Mouse (Mus musculus) midbrain, embryonic 10.5 days (tissue): ENCODE results near the gene Mrpl38. TPM values are rescaled to one million over a fixed set of nuclear protein-coding genes. Genes with fewer than 3 reads are reported as not detected.
"Not testable (repeated sequence)": the region's sequence is repeated elsewhere in the genome, so short reads cannot be mapped to it uniquely, and the experiment has no call there.

ENCODE experiments used
- DNase-seq: peaks from one replicate; pipeline ENCODE4 v3.0.0-alpha.2; 2017; ENCODE audit warnings: low spot score
- H3K27ac ChIP-seq: fragments of 300-500 bp; sonication (generic); replicated peaks from 2 replicates; pipeline ENCODE4 v1.5.1; 2016; ENCODE audit warnings: mild to moderate bottlenecking
- H3K27me3 ChIP-seq: fragments of 300-500 bp; sonication (generic); 2 replicates; pipeline ENCODE4 v1.6.1; 2016; ENCODE audit warnings: low read depth, mild to moderate bottlenecking; ENCODE audit not compliant: poor library complexity, severe bottlenecking
- H3K36me3 ChIP-seq: fragments of 300-500 bp; sonication (generic); 2 replicates; pipeline ENCODE4 v1.6.1; 2016; ENCODE audit warnings: mild to moderate bottlenecking, moderate library complexity
- H3K4me1 ChIP-seq: fragments of 300-500 bp; sonication (generic); 2 replicates; pipeline ENCODE4 v1.6.1; 2016
- H3K4me3 ChIP-seq: fragments of 300-500 bp; sonication (generic); 2 replicates; pipeline ENCODE4 v1.5.1; 2016; ENCODE audit warnings: mild to moderate bottlenecking, moderate library complexity
- H3K9me3 ChIP-seq: fragments of 300-500 bp; sonication (generic); replicated peaks from 2 replicates; pipeline ENCODE4 v1.6.1; 2016; ENCODE audit warnings: mild to moderate bottlenecking
- WGBS: fragments of 180-500 bp; shearing (Covaris S2); methylation state at CpG from one replicate; pipeline ENCODE4 v1.1.7; 2016; 5-methylcytosine and 5-hydroxymethylcytosine counted together
- polyA plus RNA-seq: library from polyadenylated mRNA; unstranded; fragments of >200 nt; fragmentation: Nextera tagmentation; extraction: Ambion mirVana; gene quantifications from 2 replicates; pipeline ENCODE4 v1.2.1, GENCODE M21; 2016

Mrpl38 gene
- polyA plus RNA-seq, 1 experiment from 2014 or later: 113 TPM

GRCm38 (mm10) chr11:116095573-116095972 is 43.1 kb downstream of the Mrpl38 start:
- Histone ChIP-seq H3K36me3 (no peaks in the 10 kb centered on the region), H3K9me3 (no peaks in the 10 kb centered on the region; the same call in 1 of the 2 replicates), H3K4me1 (peaks cover 11% of the 10 kb centered on the region), H3K4me3 (no peak overlapping the region), H3K27me3 (no peaks in the 10 kb centered on the region; the same call in 1 of the 2 replicates), H3K27ac (no peak overlapping the region)
- 89% methylated on average over 3 of the region's 3 CpGs for WGBS
- DNase-seq: no peak

DNA sequence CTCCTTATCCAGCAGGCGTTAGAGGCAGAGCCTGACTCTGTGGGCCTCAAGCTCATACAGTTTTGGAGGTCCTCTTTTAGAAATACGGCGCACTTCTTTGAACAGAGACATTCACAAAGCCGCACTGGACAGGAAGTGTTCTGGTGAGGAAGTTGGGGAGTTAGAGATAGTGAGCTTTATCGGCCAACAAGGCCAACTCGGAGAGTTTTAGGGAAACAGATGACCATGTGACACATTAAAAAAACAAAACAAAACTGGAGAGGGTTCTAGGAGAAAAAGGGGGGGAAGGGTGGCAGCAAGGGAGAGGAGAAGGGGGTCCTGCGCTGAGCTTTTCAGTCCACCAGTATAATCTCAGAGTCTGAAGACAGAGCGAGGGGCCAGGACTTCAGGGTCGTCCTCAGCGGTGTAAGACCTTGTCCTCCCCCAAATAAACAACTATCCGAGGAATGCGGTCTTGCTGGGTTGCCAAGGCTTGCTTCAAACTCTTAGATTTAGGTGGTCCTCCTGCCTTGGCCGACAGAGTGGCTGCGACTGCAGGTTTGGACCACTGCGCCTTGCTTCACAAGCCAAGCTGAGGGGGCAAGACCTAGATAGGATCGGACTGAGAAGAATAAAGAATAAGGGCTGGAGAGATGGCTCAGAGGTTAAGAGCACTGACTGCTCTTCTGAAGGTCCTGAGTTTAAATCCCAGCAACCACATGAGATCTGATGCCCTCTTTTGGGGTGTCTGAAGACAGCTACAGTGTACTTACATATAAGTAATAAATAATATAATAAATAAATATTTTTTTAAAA is 44.7 kb downstream of the Mrpl38 start:
- 65% methylated on average over 16 of the region's 16 CpGs for WGBS
- Histone ChIP-seq H3K27ac (no peak overlapping the region), H3K4me1 (peaks cover 6% of the 10 kb centered on the region; the same call in 1 of the 2 replicates), H3K4me3 (no peak overlapping the region), H3K36me3 (no peaks in the 10 kb centered on the region), H3K27me3 (no peaks in the 10 kb centered on the region), H3K9me3 (no peaks in the 10 kb centered on the region; the same call in 1 of the 2 replicates)
- DNase-seq: no peak

- H3K36me3 ChIP-seq, H3K27me3 ChIP-seq, DNase-seq, H3K27ac ChIP-seq, H3K4me1 ChIP-seq, H3K4me3 ChIP-seq, H3K9me3 ChIP-seq: not testable (repeated sequence)
- WGBS: 93% methylated on average over 6 of the region's 6 CpGs
Measured at GRCm38 (mm10) chr11:116092959-116093358, 45.7 kb downstream of the Mrpl38 start.

DNA sequence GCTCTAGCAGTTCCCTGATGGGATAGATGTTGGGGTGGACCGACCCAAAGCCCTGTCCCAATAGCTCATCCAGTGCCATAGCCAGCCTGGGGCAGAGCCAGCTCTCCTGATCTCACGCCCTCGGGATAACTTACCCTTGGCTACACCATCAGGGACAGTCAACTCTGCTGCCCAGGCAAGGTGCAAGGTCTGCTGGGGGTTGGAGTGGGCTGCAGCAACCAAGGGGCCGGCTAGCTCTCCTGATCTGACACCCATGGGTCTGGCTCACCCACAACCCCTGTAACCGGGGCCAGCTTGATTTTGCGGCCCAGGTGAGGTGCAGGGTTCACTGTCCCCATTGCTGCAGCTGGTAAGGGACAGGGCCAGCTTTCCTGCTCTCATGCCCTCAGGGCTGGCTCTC is 47.1 kb downstream of the Mrpl38 start:
- Histone ChIP-seq H3K27ac (no peak overlapping the region), H3K4me1 (peaks cover 14% of the 10 kb centered on the region), H3K36me3 (no peaks in the 10 kb centered on the region), H3K9me3 (no peaks in the 10 kb centered on the region; the same call in 1 of the 2 replicates), H3K4me3 (no peak overlapping the region), H3K27me3 (no peaks in the 10 kb centered on the region)
- WGBS: 88% methylated on average over 6 of the region's 6 CpGs
- no peak for DNase-seq

DNA sequence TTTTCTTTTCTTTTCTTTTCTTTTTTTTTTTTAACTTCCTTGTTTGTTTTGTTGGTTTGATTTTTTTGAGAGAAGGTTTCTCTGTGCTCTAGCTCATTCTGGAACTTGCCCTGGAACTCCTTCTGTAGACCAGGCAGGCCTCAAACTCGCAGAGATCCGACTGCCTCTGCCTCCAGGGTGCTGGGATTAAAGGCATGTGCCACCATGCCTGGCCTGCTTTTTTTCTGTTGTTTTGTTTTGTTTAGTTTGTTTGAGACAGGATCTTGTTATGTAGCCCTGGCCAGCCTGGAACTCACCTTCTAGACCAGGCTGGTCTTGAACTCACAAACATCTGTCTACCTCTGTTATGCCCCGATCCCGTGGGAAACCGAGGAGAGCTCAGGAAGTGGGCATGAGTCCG is 49.1 kb downstream of the Mrpl38 start:
- no peak for DNase-seq
- no peak overlapping the region for H3K4me3 ChIP-seq

DNA sequence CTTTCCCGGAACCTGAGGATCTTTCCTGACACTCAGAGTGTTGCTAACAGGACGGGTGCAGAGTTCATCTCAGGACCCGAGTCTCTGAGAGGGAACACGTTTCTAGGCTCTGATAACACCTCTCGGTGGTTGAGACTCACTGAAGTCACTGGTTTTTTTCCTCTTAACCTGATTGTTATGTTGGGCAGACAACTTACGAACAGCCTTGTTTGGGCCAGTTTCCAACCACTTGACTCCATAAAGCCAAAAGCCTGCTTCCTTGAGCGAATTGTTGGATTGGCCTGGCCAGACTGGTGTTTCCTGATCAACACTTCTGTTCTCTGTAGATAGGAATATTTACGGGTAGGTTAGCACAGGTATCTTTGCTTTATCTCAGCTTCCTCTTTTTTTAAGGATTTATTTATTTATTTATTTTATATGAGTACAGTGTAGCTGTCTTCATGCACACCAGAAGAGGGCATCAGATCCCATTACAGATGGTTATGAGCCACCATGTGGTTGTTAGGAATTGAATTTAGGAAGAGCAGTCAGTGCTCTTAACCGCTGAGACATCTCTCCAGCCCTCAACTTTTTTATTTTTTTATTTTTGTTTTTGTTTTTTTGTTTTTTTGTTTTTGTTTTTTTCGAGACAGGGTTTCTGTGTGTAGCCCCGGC is 49.8 kb downstream of the Mrpl38 start:
- Histone ChIP-seq H3K36me3 (peaks cover 6% of the 10 kb centered on the region), H3K4me3 (no peak overlapping the region), H3K9me3 (no peaks in the 10 kb centered on the region), H3K27ac (no peak overlapping the region), H3K27me3 (no peaks in the 10 kb centered on the region), H3K4me1 (peaks cover 24% of the 10 kb centered on the region)
- 83% methylated on average over 11 of the region's 11 CpGs for WGBS
- no peak for DNase-seq

More for the DNA sequence above, 49.1 kb downstream of the Mrpl38 start:
- Histone ChIP-seq H3K4me1 (peaks cover 27% of the 10 kb centered on the region), H3K27me3 (no peaks in the 10 kb centered on the region), H3K27ac (no peak overlapping the region), H3K9me3 (no peaks in the 10 kb centered on the region), H3K36me3 (no peaks in the 10 kb centered on the region)
- WGBS: 95% methylated on average over 6 of the region's 6 CpGs

DNA sequence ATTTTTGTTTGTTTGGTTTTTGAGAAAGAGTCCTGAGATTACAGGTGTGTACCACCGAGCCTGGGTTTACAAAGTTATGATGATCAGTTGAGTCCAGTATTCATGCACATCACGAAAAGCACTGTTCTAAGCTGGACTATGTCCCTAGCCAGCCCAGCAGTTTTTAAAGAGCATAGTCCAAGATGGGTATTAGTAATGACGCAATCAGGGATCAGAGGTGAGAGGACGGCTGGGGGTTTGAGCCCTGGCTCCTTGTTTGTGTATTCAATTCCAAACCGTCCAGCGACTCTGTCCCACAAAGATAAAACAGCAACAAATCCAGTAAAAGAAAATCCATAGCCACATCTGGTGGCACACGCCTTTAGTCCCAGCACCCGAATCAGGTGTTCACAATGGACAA is 50.5 kb downstream of the Mrpl38 start:
- peak overlapping the region; percentile 92 for H3K27ac ChIP-seq
- peak overlapping the region; percentile 63; the same call in 1 of the 2 replicates for H3K4me3 ChIP-seq
- H3K27me3 ChIP-seq: no peaks in the 10 kb centered on the region
- no peaks in the 10 kb centered on the region for H3K9me3 ChIP-seq
- H3K36me3 ChIP-seq: peaks cover 13% of the 10 kb centered on the region
- H3K4me1 ChIP-seq: peaks cover 22% of the 10 kb centered on the region
- no peak for DNase-seq
- WGBS: 89% methylated on average over 8 of the region's 8 CpGs

DNA sequence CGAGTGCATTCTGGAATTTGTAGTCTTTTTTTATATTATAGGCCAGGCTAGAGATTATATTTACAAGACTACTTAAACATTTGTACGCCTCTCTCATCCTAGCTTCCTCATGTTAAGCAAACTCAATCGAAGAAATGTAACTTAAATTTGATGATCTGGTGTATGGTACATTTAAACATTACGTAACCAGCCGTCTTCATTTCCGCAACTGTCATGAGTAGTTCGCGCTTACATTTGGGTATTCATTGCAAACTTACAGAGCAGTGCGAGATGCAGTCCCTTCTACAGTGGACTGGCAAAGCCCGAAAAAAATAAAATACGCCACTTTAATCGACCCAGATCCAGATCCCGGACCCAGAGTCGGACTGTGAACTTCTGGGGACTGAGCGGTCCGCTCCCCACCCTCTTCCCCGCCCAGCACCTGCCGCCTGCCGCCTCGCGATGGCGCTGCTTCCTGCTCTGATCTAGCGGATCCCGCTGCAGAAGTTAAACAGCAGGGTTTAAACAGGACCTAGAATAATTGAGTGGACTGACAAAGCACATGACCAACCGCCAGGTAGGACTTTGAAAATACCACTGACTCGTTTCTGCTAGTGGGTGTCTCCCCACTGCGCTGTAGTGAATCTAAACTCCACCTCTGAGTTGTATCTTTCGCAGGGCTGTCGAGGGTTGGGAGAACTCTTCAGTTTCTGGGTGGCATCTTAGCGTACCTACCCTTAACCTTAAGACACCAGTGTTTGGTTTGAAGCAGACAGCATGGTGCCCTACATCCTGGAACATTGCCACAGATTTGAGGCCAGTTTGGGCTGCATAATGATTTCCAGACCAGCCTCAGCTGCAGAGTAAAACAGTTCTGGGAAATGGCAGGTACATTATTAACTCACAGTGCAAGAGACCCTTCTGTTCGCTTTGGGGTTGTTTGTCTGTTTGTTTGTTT is 51.2 kb downstream of the Mrpl38 start:
- Histone ChIP-seq H3K27ac (peak overlapping the region; percentile 92), H3K9me3 (no peaks in the 10 kb centered on the region), H3K36me3 (peaks cover 19% of the 10 kb centered on the region), H3K27me3 (no peaks in the 10 kb centered on the region), H3K4me1 (peaks cover 22% of the 10 kb centered on the region), H3K4me3 (peak overlapping the region; percentile 63)
- 5% methylated on average over 31 of the region's 31 CpGs for WGBS
- peak; percentile 90 for DNase-seq

- DNase-seq: peak; percentile 98
- H3K36me3 ChIP-seq: peaks cover 28% of the 10 kb centered on the region
- WGBS: 7% methylated on average over 40 of the region's 43 CpGs
- peak within 1 kb of the TSS; percentile 63 for H3K4me3 ChIP-seq
- peak within 1 kb of the TSS; percentile 92 for H3K27ac ChIP-seq
- peaks cover 25% of the 10 kb centered on the region for H3K4me1 ChIP-seq
- no peaks in the 10 kb centered on the region for H3K9me3 ChIP-seq
- no peaks in the 10 kb centered on the region for H3K27me3 ChIP-seq
Measured at GRCm38 (mm10) chr11:116086258-116087193, 52.1 kb downstream of the Mrpl38 start, which contains the start of gene Wbp2. Gene Wbp2 (minus strand): TSS chr11:116086995.

- no peaks in the 10 kb centered on the region for H3K27me3 ChIP-seq
- WGBS: 92% methylated on average over 6 of the region's 6 CpGs
- peaks cover 51% of the 10 kb centered on the region for H3K36me3 ChIP-seq
- no peaks in the 10 kb centered on the region for H3K9me3 ChIP-seq
- H3K27ac ChIP-seq: no peak overlapping the region
- peaks cover 46% of the 10 kb centered on the region for H3K4me1 ChIP-seq
- no peak for DNase-seq
- no peak overlapping the region for H3K4me3 ChIP-seq
Measured at GRCm38 (mm10) chr11:116084166-116084565, 54.5 kb downstream of the Mrpl38 start.

- no peak overlapping the region for H3K4me3 ChIP-seq
- H3K4me1 ChIP-seq: peaks cover 55% of the 10 kb centered on the region
- no peak for DNase-seq
- H3K27me3 ChIP-seq: no peaks in the 10 kb centered on the region
- peaks cover 57% of the 10 kb centered on the region for H3K36me3 ChIP-seq
- H3K27ac ChIP-seq: no peak overlapping the region
- 89% methylated on average over 14 of the region's 14 CpGs for WGBS
- H3K9me3 ChIP-seq: no peaks in the 10 kb centered on the region
Measured at GRCm38 (mm10) chr11:116083096-116083672, 55.5 kb downstream of the Mrpl38 start.
